ENCODE assay signal across 20 mouse cellular contexts in the genomic region with DNA sequence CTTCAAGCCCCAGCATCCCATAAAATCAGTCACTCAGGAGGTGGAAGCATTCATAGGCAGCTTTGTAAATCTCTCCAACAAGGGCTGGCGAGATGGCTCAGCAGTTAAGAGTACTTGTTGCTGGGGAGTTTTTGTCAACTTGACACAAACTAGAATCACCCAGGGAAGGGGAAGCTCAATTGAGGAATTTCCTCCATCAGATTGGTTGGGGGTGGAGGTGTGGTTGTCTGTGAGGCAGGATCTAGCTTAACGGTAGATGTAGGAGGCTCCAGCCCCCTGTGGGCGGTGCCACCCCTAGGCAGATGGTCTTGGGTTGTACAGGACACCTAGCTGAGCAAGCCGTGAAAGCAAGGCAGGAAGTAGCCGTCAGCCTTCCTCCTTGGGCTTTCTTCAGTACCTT.
DNase-seq lines count a peak whose midpoint lies in the region; TF ChIP-seq lines count a peak whose summit lies in the region.
"Had no signal": no experiment of that assay in that cellular context is flagged by ENCODE, and none has a peak within 500 bp of the region (broad histone marks: within the 10 kb centered on the region; RNA-seq: fewer than 3 reads in every experiment).

No protein-coding gene starts in this region.

- no peak for TF ChIP-seq CTCF in gastrocnemius, adult 2 months (IDR thresholded peaks at IDR 0.05)

- intact Hi-C loops in gastrocnemius, adult 2 months (cut with DNase I), result no loop called here
- intact Hi-C loops in gastrocnemius, postnatal 36 days (cut with DNase I), result no loop called here

- peak; percentile 4 for DNase-seq in gastrocnemius, adult 2 months
- no peak for DNase-seq in gastrocnemius, postnatal 36 days
- DNase-seq in ES-CJ7 (ENCODE audit: low read depth, low spot score) (peak; percentile 60), R1 (ENCODE audit: low read depth, low spot score) (peak; percentile 76), ZHBTc4 (ENCODE audit: low read depth, low spot score) (peak; percentile 86)
- no peak for DNase-seq in left cerebral cortex, adult 9 months (ENCODE audit: low spot score in 2 of 2)
- DNase-seq in kidney, postnatal 25 days, result no peak
- no peak for DNase-seq in urinary bladder, adult 2 months (ENCODE audit: low spot score)
- DNase-seq: adrenal gland, adult 2 months; adrenal gland, adult 8-10 months; adrenal gland, postnatal 10 days; adrenal gland, postnatal 14 days; adrenal gland, postnatal 25 days; adrenal gland, postnatal 36 days; B cell, adult 2 months; cerebellum, adult 11 months; cerebellum, adult 11-12 months; cerebellum, adult 18-20 months; cerebellum, adult 2 months; cerebellum, adult 8-10 months had no signal

- H3K4me3 ChIP-seq in gastrocnemius, adult 2 months, result no peak overlapping the region

- no peak overlapping the region for H3K27ac ChIP-seq in gastrocnemius, adult 2 months

Comparison
In these comparisons a context has a peak if more than half of its experiments do, and no peak if none do; other contexts are left out.
1. DNase-seq: peak in gastrocnemius, adult 2 months (single experiment), ES-CJ7 (single experiment), R1 (single experiment) and ZHBTc4 (single experiment); none in gastrocnemius, postnatal 36 days (0 of 2), left cerebral cortex, adult 9 months (0 of 2), kidney, postnatal 25 days (0 of 2) and urinary bladder, adult 2 months (single experiment).